ENCODE assay signal across 11 mouse cellular contexts in genomic region chr9:32311786-32312185, GRCm38 (mm10). TPM values are rescaled to one million over a fixed set of nuclear protein-coding genes. Genes with fewer than 3 reads are reported as not detected.
DNase-seq lines count a peak whose midpoint lies in the region; ATAC-seq and TF ChIP-seq lines count a peak whose summit lies in the region.
"Had no signal": no experiment of that assay in that cellular context is flagged by ENCODE, and none has a peak within 500 bp of the region (broad histone marks: within the 10 kb centered on the region; RNA-seq: fewer than 3 reads in every experiment).

No protein-coding gene starts in this region.

- no peak for TF ChIP-seq CTCF in kidney, adult 2 months (conservative IDR thresholded peaks at IDR 0.05; ENCODE audit: insufficient read depth, insufficient read length, low read depth, low read length)
- TF ChIP-seq CTCF in brain, embryonic 14.5 days (IDR thresholded peaks at IDR 0.05; ENCODE audit: borderline replicate concordance, extremely low read depth, insufficient read depth, insufficient read length): no peak

- H3K9ac ChIP-seq in limb, embryonic 14.5 days (ENCODE audit: low read depth, low read length, severe bottlenecking): no peak overlapping the region
- H3K9ac ChIP-seq: embryonic facial prominence, embryonic 15.5 days; limb, embryonic 15.5 days had no signal

- H3K4me2 ChIP-seq in limb, embryonic 14.5 days (replicated peaks; ENCODE audit: low read depth, low read length, severe bottlenecking): no peak overlapping the region
- H3K4me2 ChIP-seq: embryonic facial prominence, embryonic 15.5 days; limb, embryonic 15.5 days had no signal

- 38% methylated on average over 14 of the region's 14 CpGs for WGBS in kidney, adult 2 months
- 32% methylated on average over 14 of the region's 14 CpGs for WGBS in limb, embryonic 14.5 days

- peak; percentile 80 for ATAC-seq in limb, embryonic 14.5 days (ENCODE audit: low FRiP score, low read depth)

- H3K4me3 ChIP-seq in kidney, adult 2 months (ENCODE audit: insufficient read depth, low read depth, low read length): no peak overlapping the region
- H3K4me3 ChIP-seq in limb, embryonic 14.5 days (replicated peaks; ENCODE audit: low read length): no peak overlapping the region
- H3K4me3 ChIP-seq: embryonic facial prominence, embryonic 15.5 days; limb, embryonic 15.5 days had no signal

- no peak overlapping the region for H3K27ac ChIP-seq in kidney, adult 2 months (ENCODE audit: insufficient read depth, low read depth, low read length)
- no peak overlapping the region for H3K27ac ChIP-seq in limb, embryonic 14.5 days (replicated peaks; ENCODE audit: low read depth, low read length)
- H3K27ac ChIP-seq: embryonic facial prominence, embryonic 15.5 days; limb, embryonic 15.5 days had no signal

- no peaks in the 10 kb centered on the region for H3K4me1 ChIP-seq in kidney, adult 2 months (ENCODE audit: control insufficient read depth, insufficient read depth, low read length)
- H3K4me1 ChIP-seq in limb, embryonic 14.5 days (ENCODE audit: control insufficient read depth, insufficient read depth, low read length): no peaks in the 10 kb centered on the region

- peak; percentile 28 for DNase-seq in embryo, embryonic 10 days (ENCODE audit: low spot score)
- no peak for DNase-seq in embryo, embryonic 9.5 days (ENCODE audit: extremely low spot score)
- peak; percentile 43 for DNase-seq in kidney, postnatal 10 days
- DNase-seq in kidney, adult 2 months: no peak
- peak; percentile 69 for DNase-seq in brain, embryonic 14.5 days (ENCODE audit: low read depth)
- peak; percentile 37 for DNase-seq in limb, embryonic 14.5 days (ENCODE audit: low spot score)
- DNase-seq in c-Kit-positive CD71-positive TER-119-positive erythroid progenitor cells, embryonic 14.5 days (ENCODE audit: low spot score): no peak
- DNase-seq in natural killer cell, adult 2 months (ENCODE audit: low spot score in 2 of 2): no peak
- DNase-seq: thymus, postnatal 36 days had no signal

- H3K36me3 ChIP-seq in kidney, adult 2 months (ENCODE audit: control insufficient read depth, insufficient read depth, low read length): no peaks in the 10 kb centered on the region
- H3K36me3 ChIP-seq in limb, embryonic 14.5 days (ENCODE audit: control insufficient read depth, insufficient read depth, low read length): no peaks in the 10 kb centered on the region
- H3K36me3 ChIP-seq: embryonic facial prominence, embryonic 15.5 days; limb, embryonic 15.5 days had no signal

- no peaks in the 10 kb centered on the region for H3K27me3 ChIP-seq in kidney, adult 2 months (replicated peaks; ENCODE audit: control insufficient read depth, insufficient read depth, low read length)
- no peaks in the 10 kb centered on the region for H3K27me3 ChIP-seq in limb, embryonic 14.5 days (ENCODE audit: control insufficient read depth, insufficient read depth, low read length)
- H3K27me3 ChIP-seq: embryonic facial prominence, embryonic 15.5 days had no signal

- H3K9me3 ChIP-seq in limb, embryonic 14.5 days (ENCODE audit: control insufficient read depth, low read length): no peaks in the 10 kb centered on the region
- H3K9me3 ChIP-seq: embryonic facial prominence, embryonic 15.5 days; limb, embryonic 15.5 days had no signal

- TF ChIP-seq POLR2A in kidney, adult 2 months (IDR thresholded peaks at IDR 0.05; ENCODE audit: low read depth, low read length): no peak
- TF ChIP-seq POLR2A in brain, embryonic 14.5 days (IDR thresholded peaks at IDR 0.05; ENCODE audit: borderline replicate concordance, extremely low read depth, insufficient read depth, insufficient read length, poor library complexity, severe bottlenecking): no peak
- TF ChIP-seq POLR2A in limb, embryonic 14.5 days (IDR thresholded peaks at IDR 0.05; ENCODE audit: borderline replicate concordance, extremely low read depth, insufficient read depth, insufficient read length): no peak

RNA-seq across cellular contexts. Expression of gene Kcnj5, which starts 32.4 kb away (rescaled TPM):
- 0.81 and 0.84 TPM in 2 replicates for polyA plus RNA-seq in kidney, adult 2 months (2012; rRNA removed)
- polyA plus RNA-seq in brain, embryonic 14.5 days (2012; rRNA removed): 0.82 and 0.94 TPM in 2 replicates
- 0.04 and 0.06 TPM in 2 replicates for polyA plus RNA-seq in limb, embryonic 14.5 days (2012; rRNA removed)
- polyA plus RNA-seq in limb, embryonic 14.5 days (2014; fragmentation: Nextera tagmentation; extraction: Ambion mirVana): not detected in 2 replicates

Comparison
In these comparisons a context has a peak if more than half of its experiments do, and no peak if none do; other contexts are left out.
1. DNase-seq: peak in embryo, embryonic 10 days (single experiment), kidney, postnatal 10 days (single experiment), brain, embryonic 14.5 days (single experiment) and limb, embryonic 14.5 days (single experiment); none in embryo, embryonic 9.5 days (single experiment), kidney, adult 2 months (single experiment), c-Kit-positive CD71-positive TER-119-positive erythroid progenitor cells, embryonic 14.5 days (single experiment) and natural killer cell, adult 2 months (0 of 2).